Mouse (Mus musculus) lung, adult 2 months (tissue): ENCODE data around the gene Kcnip1. TPM values are rescaled to one million over a fixed set of nuclear protein-coding genes. Genes with fewer than 3 reads are reported as not detected.

Experiments used
- DNase-seq: peaks from one replicate; pipeline ENCODE4 v3.0.0; 2022
- H3K4me1 ChIP-seq: fragments of 200-500 bp; 2 replicates; pipeline ENCODE4 v1.6.1; 2011; ENCODE audit warnings: low read length; ENCODE audit not compliant: control insufficient read depth, insufficient read depth
- H3K4me3 ChIP-seq: fragments of 200-500 bp; replicated peaks from 2 replicates; pipeline ENCODE3; 2011; ENCODE audit warnings: low read depth, mild to moderate bottlenecking, control low read depth, low read length; ENCODE audit errors: extremely low read depth
- CTCF ChIP-seq: fragments of 200-500 bp; IDR thresholded peaks from 2 replicates; pipeline ENCODE4 v1.5.1; 2011; ENCODE audit warnings: mild to moderate bottlenecking, low read length, control low read depth; ENCODE audit not compliant: insufficient read depth
- POLR2A ChIP-seq: fragments of 200-500 bp; IDR thresholded peaks from 2 replicates; pipeline ENCODE4 v1.6.1; 2011; ENCODE audit warnings: low read depth, mild to moderate bottlenecking, control low read depth, low read length, borderline replicate concordance; ENCODE audit errors: extremely low read depth
- WGBS: fragments of 180-500 bp; shearing (Covaris S2); methylation state at CpG from one replicate; pipeline ENCODE4 v1.1.7; 2018; 5-methylcytosine and 5-hydroxymethylcytosine counted together
- polyA plus RNA-seq: library from polyadenylated mRNA; depleted of rRNA; stranded (reverse); fragments of >200 nt; gene quantifications from 2 replicates; pipeline ENCODE4 v1.2.3, GENCODE M21; 2012

Kcnip1 gene
- polyA plus RNA-seq, 1 experiment, result 0.13 TPM

DNA sequence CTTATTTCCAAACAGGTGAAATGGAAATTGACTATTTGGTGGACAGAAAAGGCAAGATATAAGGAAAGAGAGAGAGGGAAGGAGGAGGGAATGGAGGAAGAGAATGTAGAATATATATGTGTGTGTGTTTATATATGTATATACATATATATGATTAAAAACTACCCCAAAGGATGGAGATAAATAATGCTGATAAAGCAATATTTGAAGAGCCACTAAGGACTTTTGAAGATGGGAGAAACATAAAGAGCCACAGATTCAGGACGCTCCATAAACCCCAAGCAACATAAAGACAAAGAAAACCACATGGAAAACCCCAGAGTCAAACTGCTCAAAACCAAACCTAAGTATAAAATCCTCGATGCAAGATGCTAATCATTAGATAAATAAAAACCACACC is 338.5 kb downstream of the Kcnip1 start:
- 83% methylated on average over 2 of the region's 2 CpGs for WGBS
- Histone ChIP-seq H3K4me1 (no peaks in the 10 kb centered on the region; the same call in 1 of the 2 replicates), H3K4me3 (no peak overlapping the region)
- no peak for DNase-seq
- no peak for TF ChIP-seq CTCF

DNA sequence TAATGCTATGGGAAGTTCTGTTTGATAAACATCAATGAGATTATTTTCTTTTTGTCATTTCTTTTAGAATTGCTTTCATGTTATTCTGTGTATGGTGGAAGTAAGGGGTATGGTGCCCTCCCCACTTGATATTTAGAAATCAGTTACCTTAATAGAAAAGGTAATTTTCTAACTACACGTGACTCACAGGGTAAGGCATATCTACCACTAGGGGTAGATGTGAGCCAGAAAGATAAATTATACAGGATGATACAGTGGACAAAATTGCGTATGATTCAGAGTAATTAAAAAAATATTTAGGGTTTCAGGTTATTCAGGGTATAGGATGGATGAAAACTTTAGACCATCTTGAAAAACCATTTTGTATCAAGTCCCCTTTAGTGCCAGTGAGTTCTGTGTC is 343.6 kb downstream of the Kcnip1 start:
- no peak for TF ChIP-seq POLR2A
- TF ChIP-seq CTCF, result no peak
- no peaks in the 10 kb centered on the region for H3K4me1 ChIP-seq
- WGBS, result 64% methylated on average over 2 of the region's 2 CpGs
- no peak for DNase-seq
- no peak overlapping the region for H3K4me3 ChIP-seq

DNA sequence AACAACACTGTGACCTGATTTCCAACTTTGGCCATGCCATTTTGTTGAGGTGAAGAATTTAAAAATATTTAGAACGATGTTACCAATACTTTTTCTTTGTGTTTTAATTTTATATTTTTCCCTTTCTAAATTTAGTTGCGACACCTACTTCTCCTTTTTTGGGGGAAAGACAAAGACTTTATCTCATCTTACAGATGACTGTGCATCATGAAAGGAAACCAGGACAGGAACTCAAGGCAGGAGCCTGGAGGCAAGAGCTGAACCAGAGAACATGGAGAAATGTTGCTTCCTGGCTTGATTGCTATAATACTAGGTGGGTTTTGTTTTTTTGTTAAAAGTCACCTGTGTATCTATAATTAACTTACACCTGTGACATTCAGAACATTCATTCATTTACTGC is 355.8 kb downstream of the Kcnip1 start:
- Histone ChIP-seq H3K4me1 (no peaks in the 10 kb centered on the region), H3K4me3 (no peak overlapping the region)
- WGBS, result 73% methylated on average over 2 of the region's 2 CpGs
- no peak for TF ChIP-seq CTCF
- no peak for TF ChIP-seq POLR2A
- no peak for DNase-seq

DNA sequence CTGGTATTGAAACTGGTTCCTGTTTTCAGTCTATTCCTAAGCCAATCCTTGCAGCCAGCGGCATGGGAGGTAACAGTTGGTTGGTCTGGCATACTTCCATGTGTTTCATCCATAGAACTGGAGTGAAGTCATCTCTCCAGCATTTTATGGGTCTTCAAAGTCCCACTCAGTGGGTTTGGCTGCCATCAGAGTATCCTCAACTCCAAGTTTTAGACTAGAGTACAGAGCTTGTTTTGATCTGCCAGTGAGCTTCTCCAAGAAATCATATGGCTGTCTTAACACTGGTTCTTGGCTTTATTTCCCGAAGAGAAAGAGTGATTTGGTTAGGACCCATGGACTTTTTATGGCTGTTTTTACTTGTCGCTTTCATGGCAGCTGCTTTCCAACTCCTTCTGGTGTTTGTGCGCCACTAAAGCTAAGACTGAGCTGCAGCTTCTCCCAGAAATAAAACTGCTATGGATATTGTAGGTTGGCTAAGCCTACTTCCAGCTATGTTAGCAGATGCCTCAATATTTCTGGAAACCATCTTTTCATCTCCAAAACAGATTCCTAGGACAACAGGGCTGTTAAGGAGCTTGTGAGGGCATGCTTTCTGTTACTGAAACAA is 365.7 kb downstream of the Kcnip1 start:
- Histone ChIP-seq H3K4me3 (no peak overlapping the region), H3K4me1 (no peaks in the 10 kb centered on the region)
- 79% methylated on average over 4 of the region's 4 CpGs for WGBS
- no peak for DNase-seq
- TF ChIP-seq POLR2A (no peak), CTCF (no peak)

DNA sequence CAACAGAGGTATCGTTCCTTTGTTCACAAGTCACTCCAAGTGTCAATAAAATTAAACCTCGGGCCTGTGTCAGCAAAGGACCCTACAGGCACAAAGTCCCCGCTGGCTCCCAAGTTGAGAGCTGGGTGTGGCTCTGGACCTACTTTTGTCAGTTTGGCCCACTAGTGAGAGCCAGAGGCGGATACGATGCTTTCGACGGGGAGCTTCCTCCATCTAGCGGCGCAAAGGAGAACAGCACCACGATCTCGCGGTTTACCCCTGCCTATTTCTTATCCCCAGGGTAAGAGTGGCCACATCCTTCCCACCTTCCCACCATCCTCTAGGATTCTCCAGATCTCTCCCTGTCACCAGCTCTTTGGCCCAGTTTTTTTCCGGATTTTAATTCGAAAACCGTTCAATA is 378.7 kb downstream of the Kcnip1 start:
- TF ChIP-seq CTCF, result peak; percentile 97
- TF ChIP-seq POLR2A, result no peak
- WGBS, result 6% methylated on average over 15 of the region's 15 CpGs
- Histone ChIP-seq H3K4me3 (no peak overlapping the region), H3K4me1 (no peaks in the 10 kb centered on the region)
- peak; percentile 68 for DNase-seq

DNA sequence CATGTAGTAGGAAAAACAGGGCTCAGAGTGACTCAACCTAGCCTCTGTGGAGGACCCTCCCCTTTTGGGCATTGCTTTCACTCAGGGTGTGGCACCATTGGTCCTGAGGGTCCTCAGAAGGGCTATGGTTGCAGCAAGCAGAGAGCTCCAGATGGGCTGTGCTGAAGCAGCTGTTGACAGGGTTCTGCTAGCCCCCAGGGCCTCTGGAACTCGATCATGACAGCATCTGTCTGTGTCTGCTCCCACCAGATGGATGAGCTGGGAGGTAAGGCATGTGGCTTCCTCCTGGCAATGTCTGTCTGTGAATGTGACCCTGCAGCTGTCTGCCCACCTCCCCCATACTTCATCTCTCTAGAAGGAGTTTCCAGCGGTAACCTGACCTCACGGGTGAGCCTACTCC is 385.2 kb downstream of the Kcnip1 start:
- TF ChIP-seq CTCF, result no peak
- Histone ChIP-seq H3K4me3 (no peak overlapping the region), H3K4me1 (no peaks in the 10 kb centered on the region)
- no peak for DNase-seq
- 31% methylated on average over 3 of the region's 3 CpGs for WGBS

DNA sequence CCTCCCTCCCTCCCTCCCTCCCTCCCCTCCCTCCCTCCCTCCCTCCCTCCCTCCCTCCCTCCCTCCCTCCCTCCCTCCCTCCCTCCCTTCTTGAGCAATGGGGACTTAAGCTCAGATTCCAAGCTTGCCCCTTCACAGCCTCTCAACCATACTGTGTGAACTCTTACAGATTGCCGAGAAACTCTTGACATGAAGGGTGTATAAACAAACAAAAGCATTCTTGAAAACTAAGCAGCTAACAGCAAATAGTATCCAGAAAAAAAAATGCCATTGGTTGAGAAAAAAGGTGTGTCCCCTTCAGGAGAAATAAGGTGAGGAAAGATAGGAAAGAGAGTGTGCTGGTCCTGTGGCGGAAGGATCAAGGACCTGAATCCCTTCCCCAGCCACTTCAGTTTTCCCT is 389.8 kb downstream of the Kcnip1 start:
- H3K4me1 ChIP-seq, result no peaks in the 10 kb centered on the region; the same call in 1 of the 2 replicates
- H3K4me3 ChIP-seq, result no peak overlapping the region
- no peak for DNase-seq
- 49% methylated on average over 2 of the region's 2 CpGs for WGBS
- TF ChIP-seq CTCF (no peak), POLR2A (no peak)

DNA sequence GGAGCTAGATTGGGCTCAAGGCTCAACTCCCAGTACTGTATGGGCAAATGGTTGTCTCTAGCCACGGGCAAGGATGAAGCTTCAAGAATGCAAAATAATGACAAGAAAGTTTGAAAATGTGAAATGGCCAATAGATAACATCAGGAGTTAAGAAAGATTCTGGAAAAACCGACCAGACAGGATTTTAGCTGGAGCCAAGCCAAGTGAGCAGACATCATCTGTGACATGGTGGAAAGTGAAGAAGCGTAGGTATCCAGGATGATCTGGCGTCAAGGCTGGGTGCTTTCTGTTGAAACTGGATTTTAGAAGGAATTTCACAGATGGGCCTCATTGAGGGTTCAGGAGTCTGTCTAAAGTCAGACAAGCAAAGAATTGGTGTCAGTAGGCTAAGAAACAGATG is 394.0 kb downstream of the Kcnip1 start, which contains the start of gene D130052B06Rik:
D130052B06Rik (plus strand) TSS at position 317 of the 400 bp plus-strand sequence.
- 62% methylated on average over 4 of the region's 4 CpGs for WGBS
- Histone ChIP-seq H3K4me3 (no peak within 1 kb of the TSS), H3K4me1 (no peaks in the 10 kb centered on the region; the same call in 1 of the 2 replicates)
- DNase-seq, result peak; percentile 1
- TF ChIP-seq CTCF (no peak), POLR2A (no peak)

DNA sequence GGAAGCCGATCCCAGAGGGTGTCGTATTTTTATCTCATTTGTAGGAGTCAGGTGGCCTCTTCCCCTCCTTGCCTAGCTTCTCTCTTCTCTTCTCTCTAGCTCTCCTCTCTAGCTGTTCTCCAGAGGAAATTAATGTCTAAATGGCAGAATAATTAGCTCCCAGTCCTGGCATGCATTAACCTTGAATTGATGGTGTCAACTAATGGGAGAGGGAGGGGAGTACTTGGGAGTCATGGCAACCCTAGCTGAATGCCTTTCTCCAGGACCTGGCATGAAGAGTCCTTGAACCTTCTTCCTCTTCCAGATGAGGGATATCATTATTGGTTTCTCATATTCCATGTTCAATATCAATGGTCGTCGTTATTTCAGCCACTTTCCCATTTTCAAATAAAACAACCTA is 396.3 kb downstream of the Kcnip1 start:
- WGBS, result 87% methylated on average over 4 of the region's 4 CpGs
- Histone ChIP-seq H3K4me1 (no peaks in the 10 kb centered on the region; the same call in 1 of the 2 replicates), H3K4me3 (no peak overlapping the region)
- TF ChIP-seq POLR2A, result no peak
- no peak for TF ChIP-seq CTCF
- no peak for DNase-seq

DNA sequence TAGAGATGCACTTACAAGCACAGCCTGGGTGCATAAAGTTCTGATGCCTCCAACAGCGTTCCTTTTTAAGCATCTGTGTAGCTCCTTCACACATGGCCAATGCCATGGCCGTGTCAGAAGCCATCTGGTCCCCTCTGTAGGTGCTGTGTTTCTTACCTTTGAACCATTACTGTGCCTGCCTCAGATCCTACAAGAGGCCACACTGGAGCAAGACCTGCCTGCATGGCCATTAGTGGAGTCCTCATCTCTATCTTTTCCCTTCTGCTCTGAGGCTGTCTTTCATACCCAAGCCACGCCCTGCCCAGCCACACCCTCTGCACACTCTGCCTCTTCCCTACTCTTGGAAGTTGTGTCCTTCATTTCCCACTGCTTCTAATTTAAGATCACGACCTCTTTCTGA is 400.1 kb downstream of the Kcnip1 start:
- Histone ChIP-seq H3K4me1 (no peaks in the 10 kb centered on the region), H3K4me3 (no peak overlapping the region)
- DNase-seq, result no peak
- TF ChIP-seq CTCF (no peak), POLR2A (no peak)
- WGBS, result 72% methylated on average over 4 of the region's 4 CpGs
